Mouse (Mus musculus): ENCODE measurements around the gene Tyw5. TPM values are rescaled to one million over a fixed set of nuclear protein-coding genes. Genes with fewer than 3 reads are reported as not detected.

The Tyw5 gene
- total and polyA plus RNA-seq, 2 experiments from 2014 or later: 14.4 to 31.4 TPM

- Histone ChIP-seq H3K27ac (no peak overlapping the region), H3K4me1 (ENCODE audit: insufficient read depth, low read length) (no peaks in the 10 kb centered on the region), H3K36me3 (ENCODE audit: insufficient read depth, low read length) (no peaks in the 10 kb centered on the region), H3K27me3 (ENCODE audit: insufficient read depth, low read length) (no peaks in the 10 kb centered on the region), H3K9me3 (ENCODE audit: low read length) (no peaks in the 10 kb centered on the region), H3K4me3 (ENCODE audit: low read length) (no peak overlapping the region), H3K9ac (replicated peaks; ENCODE audit: low read length) (no peak overlapping the region), H3K4me2 (ENCODE audit: low read depth, low read length) (no peak overlapping the region)
- ATAC-seq (no peak), DNase-seq (ENCODE audit: low spot score) (peak; percentile 78)
- 51% methylated on average over 14 of the region's 14 CpGs for WGBS
- peak; percentile 66 for TF ChIP-seq CTCF (IDR thresholded peaks at IDR 0.05; ENCODE audit: low read depth)
Observed at GRCm38 (mm10) chr1:57339156-57339796, 67.6 kb downstream of the Tyw5 start.

Other genes starting within 250 kb of the Tyw5 start
- 20.3 and 56.1 TPM in 2 replicates for gene 1700066M21Rik, start 29.5 kb downstream of the Tyw5 start, total RNA-seq (2014; rRNA removed)
- gene 1700066M21Rik, start 29.5 kb downstream of the Tyw5 start, polyA plus RNA-seq (2015; fragmentation: Nextera tagmentation; extraction: Ambion mirVana): 23.7 and 25.3 TPM in 2 replicates
- 6.7 and 7.0 TPM in 2 replicates for gene Maip1, start 773 bp downstream of the Tyw5 start, total RNA-seq (2014; rRNA removed)
- 19.8 and 20.4 TPM in 2 replicates for gene Maip1, start 773 bp downstream of the Tyw5 start, polyA plus RNA-seq (2015; fragmentation: Nextera tagmentation; extraction: Ambion mirVana)

Measured in hindbrain, postnatal 0 days (tissue).